Mouse (Mus musculus) intestine, postnatal 0 days (tissue): ENCODE measurements around the gene Ryr3. TPM values are rescaled to one million over a fixed set of nuclear protein-coding genes. Genes with fewer than 3 reads are reported as not detected.
"Not testable (repeated sequence)": the region's sequence is repeated elsewhere in the genome, so short reads cannot be mapped to it uniquely, and the experiment has no call there.

Experiments used
- ATAC-seq: fragments of 200-750 bp; cut with Nextera tagmentation; 2 replicates; pipeline ENCODE4 v1.8.0; 2017; ENCODE audit warnings: mild to moderate bottlenecking, moderate TSS enrichment, moderate library complexity
- H3K27ac ChIP-seq: fragments of 300-500 bp; sonication (generic); 2 replicates; pipeline ENCODE4 v1.5.1; 2014; ENCODE audit warnings: mild to moderate bottlenecking, low read depth, low read length, moderate library complexity
- H3K27me3 ChIP-seq: fragments of 300-500 bp; sonication (generic); replicated peaks from 2 replicates; pipeline ENCODE4 v1.6.1; 2014; ENCODE audit warnings: low read length, mixed read lengths; ENCODE audit not compliant: control insufficient read depth, insufficient read depth
- H3K36me3 ChIP-seq: fragments of 300-500 bp; sonication (generic); 2 replicates; pipeline ENCODE4 v1.6.1; 2014; ENCODE audit warnings: mild to moderate bottlenecking, moderate library complexity; ENCODE audit not compliant: control insufficient read depth, insufficient read depth
- H3K4me1 ChIP-seq: fragments of 300-500 bp; sonication (generic); replicated peaks from 2 replicates; pipeline ENCODE4 v1.6.1; 2014; ENCODE audit warnings: antibody characterized with exemption, low read length, mixed read lengths; ENCODE audit not compliant: control insufficient read depth, insufficient read depth
- H3K4me2 ChIP-seq: fragments of 300-500 bp; sonication (generic); replicated peaks from 2 replicates; pipeline ENCODE4 v1.6.1; 2014; ENCODE audit warnings: low read depth, mild to moderate bottlenecking, moderate library complexity
- H3K4me3 ChIP-seq: fragments of 300-500 bp; sonication (generic); 2 replicates; pipeline ENCODE4 v1.5.1; 2014; ENCODE audit warnings: low read depth, low read length
- H3K9ac ChIP-seq: fragments of 300-500 bp; sonication (generic); 2 replicates; pipeline ENCODE4 v1.6.1; 2014; ENCODE audit warnings: mild to moderate bottlenecking, low read depth, low read length
- H3K9me3 ChIP-seq: fragments of 300-500 bp; sonication (generic); 2 replicates; pipeline ENCODE4 v1.6.1; 2016; ENCODE audit warnings: mixed run types; ENCODE audit not compliant: control insufficient read depth
- CTCF ChIP-seq: sonication (generic); IDR thresholded peaks from 2 replicates; pipeline ENCODE4 v1.5.1; 2016; ENCODE audit warnings: low read depth, mild to moderate bottlenecking, control low read depth, antibody characterized with exemption, moderate library complexity
- WGBS: fragments of 180-500 bp; shearing (Covaris S2); extraction: QIAGEN DNeasy Blood & Tissue Kit; methylation state at CpG from one replicate; pipeline ENCODE4 v1.1.7; 2014; 5-methylcytosine and 5-hydroxymethylcytosine counted together
- polyA plus RNA-seq: library from polyadenylated mRNA; unstranded; fragments of >200 nt; fragmentation: Nextera tagmentation; extraction: Ambion mirVana; gene quantifications from 2 replicates; pipeline ENCODE4 v1.2.1, GENCODE M21; 2015

Gene Ryr3
- polyA plus RNA-seq, 1 experiment from 2014 or later = 0.73 TPM

GRCm38 (mm10) chr2:113115897-113116283 is 101.0 kb downstream of the Ryr3 start:
- TF ChIP-seq CTCF = no peak
- 91% methylated on average over 4 of the region's 4 CpGs for WGBS
- no peaks in the 10 kb centered on the region for H3K4me1 ChIP-seq
- ATAC-seq = no peak
- H3K4me3 ChIP-seq = no peak overlapping the region
- no peaks in the 10 kb centered on the region for H3K9me3 ChIP-seq
- H3K4me2 ChIP-seq = no peak overlapping the region
- no peak overlapping the region for H3K9ac ChIP-seq
- no peaks in the 10 kb centered on the region for H3K27me3 ChIP-seq
- H3K27ac ChIP-seq = no peak overlapping the region
- H3K36me3 ChIP-seq = no peaks in the 10 kb centered on the region

- Histone ChIP-seq H3K27me3 (no peaks in the 10 kb centered on the region), H3K9ac (no peak overlapping the region), H3K4me2 (no peak overlapping the region), H3K36me3 (no peaks in the 10 kb centered on the region), H3K9me3 (no peaks in the 10 kb centered on the region), H3K4me3 (no peak overlapping the region), H3K4me1 (no peaks in the 10 kb centered on the region), H3K27ac (no peak overlapping the region)
- no peak for ATAC-seq
- WGBS = 80% methylated on average over 4 of the region's 4 CpGs
- TF ChIP-seq CTCF = no peak
Observed at GRCm38 (mm10) chr2:113115248-113115896, 101.5 kb downstream of the Ryr3 start.

DNA sequence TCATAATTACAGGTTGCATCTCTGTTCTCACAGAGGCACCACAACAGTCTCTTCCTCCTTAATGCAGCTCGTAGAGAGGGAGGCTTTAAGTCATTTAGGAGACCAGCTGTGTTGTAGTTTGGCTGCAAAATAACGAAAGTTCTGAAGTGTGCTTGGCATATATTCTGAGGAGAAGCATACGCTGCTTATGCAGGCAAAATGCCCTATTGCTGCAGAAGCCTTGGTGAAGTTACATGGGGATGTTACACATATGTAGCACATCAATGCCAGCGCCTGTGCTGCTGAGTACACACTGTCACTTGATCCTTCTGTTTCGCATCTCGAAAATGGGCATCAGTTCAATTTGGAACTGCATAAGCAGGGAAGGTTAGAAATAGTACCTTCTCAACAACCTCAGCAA is 112.3 kb downstream of the Ryr3 start:
- TF ChIP-seq CTCF = no peak
- H3K4me3 ChIP-seq = no peak overlapping the region
- H3K4me1 ChIP-seq = no peaks in the 10 kb centered on the region
- H3K9ac ChIP-seq = no peak overlapping the region
- 81% methylated on average over 6 of the region's 6 CpGs for WGBS
- no peaks in the 10 kb centered on the region for H3K9me3 ChIP-seq
- no peak overlapping the region for H3K27ac ChIP-seq
- no peaks in the 10 kb centered on the region for H3K36me3 ChIP-seq
- no peaks in the 10 kb centered on the region for H3K27me3 ChIP-seq
- H3K4me2 ChIP-seq = no peak overlapping the region
- ATAC-seq = no peak

DNA sequence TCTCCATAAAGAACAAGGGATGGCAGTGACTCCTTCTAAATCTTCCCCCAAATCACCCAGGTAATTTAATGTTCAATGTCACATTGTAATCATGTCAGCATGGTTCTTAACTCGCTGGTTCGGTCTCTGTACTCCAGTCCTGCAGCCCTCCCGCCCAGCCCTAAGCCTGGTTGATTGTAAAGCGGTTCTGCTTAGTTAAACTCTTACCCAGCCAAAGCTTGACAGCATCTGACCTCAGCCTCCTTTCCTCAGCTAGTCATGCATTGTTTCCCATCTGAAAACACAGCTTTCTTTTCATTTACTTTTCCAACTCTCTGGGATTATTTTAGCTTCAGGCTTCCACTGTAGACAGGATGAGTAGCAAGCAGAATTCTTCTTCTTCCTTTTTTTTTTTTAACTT is 121.7 kb downstream of the Ryr3 start:
- 75% methylated on average over 4 of the region's 4 CpGs for WGBS

GRCm38 (mm10) chr2:113094088-113094487 is 122.8 kb downstream of the Ryr3 start:
- Histone ChIP-seq H3K27ac (no peak overlapping the region), H3K27me3 (no peaks in the 10 kb centered on the region), H3K4me3 (no peak overlapping the region), H3K36me3 (no peaks in the 10 kb centered on the region), H3K9ac (no peak overlapping the region), H3K9me3 (no peaks in the 10 kb centered on the region), H3K4me2 (no peak overlapping the region), H3K4me1 (no peaks in the 10 kb centered on the region)
- TF ChIP-seq CTCF = no peak
- no peak for ATAC-seq
- WGBS = 90% methylated on average over 6 of the region's 6 CpGs

More for the DNA sequence above, 121.7 kb downstream of the Ryr3 start:
- Histone ChIP-seq H3K36me3 (no peaks in the 10 kb centered on the region), H3K4me2 (no peak overlapping the region), H3K4me1 (no peaks in the 10 kb centered on the region), H3K9me3 (no peaks in the 10 kb centered on the region), H3K27ac (no peak overlapping the region), H3K4me3 (no peak overlapping the region), H3K9ac (no peak overlapping the region), H3K27me3 (no peaks in the 10 kb centered on the region)
- TF ChIP-seq CTCF = no peak
- no peak for ATAC-seq

GRCm38 (mm10) chr2:113092756-113093155 is 124.1 kb downstream of the Ryr3 start:
- no peaks in the 10 kb centered on the region for H3K27me3 ChIP-seq
- no peaks in the 10 kb centered on the region for H3K36me3 ChIP-seq
- no peak for ATAC-seq
- H3K9me3 ChIP-seq = no peaks in the 10 kb centered on the region
- no peaks in the 10 kb centered on the region for H3K4me1 ChIP-seq
- no peak overlapping the region for H3K4me3 ChIP-seq
- H3K4me2 ChIP-seq = no peak overlapping the region
- no peak for TF ChIP-seq CTCF
- no peak overlapping the region for H3K9ac ChIP-seq
- no peak overlapping the region for H3K27ac ChIP-seq
- WGBS = 84% methylated on average over 1 of the region's 1 CpGs

DNA sequence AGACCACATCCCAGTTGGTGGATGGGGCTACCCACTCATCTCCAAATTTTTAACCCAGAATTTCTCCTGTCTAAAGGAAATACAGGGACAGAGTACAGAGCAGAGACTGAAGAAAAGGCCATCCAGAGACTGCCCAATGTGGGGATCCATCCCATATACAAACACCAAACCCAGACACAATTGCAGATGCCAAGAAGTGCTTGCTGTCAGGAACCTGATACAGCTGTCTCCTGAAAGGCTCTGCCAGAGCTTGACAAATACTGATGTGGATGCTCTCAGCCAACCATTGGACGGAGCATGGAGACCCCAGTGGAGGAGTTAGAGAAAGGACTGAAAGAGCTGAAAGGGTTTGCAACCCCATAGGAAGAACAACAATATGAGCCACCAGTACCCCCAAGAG is 125.6 kb downstream of the Ryr3 start:
- H3K27me3 ChIP-seq, ATAC-seq, H3K27ac ChIP-seq, H3K4me1 ChIP-seq, H3K9ac ChIP-seq, H3K4me2 ChIP-seq, H3K9me3 ChIP-seq, H3K36me3 ChIP-seq, H3K4me3 ChIP-seq: not testable (repeated sequence)
- 78% methylated on average over 1 of the region's 1 CpGs for WGBS
